Mouse (Mus musculus) kidney, adult 2 months (tissue): ENCODE results near the gene Etv3. TPM values are rescaled to one million over a fixed set of nuclear protein-coding genes. Genes with fewer than 3 reads are reported as not detected.

Experiments used
- DNase-seq: peaks from one replicate; pipeline ENCODE4 v3.0.0; 2021
- H3K27ac ChIP-seq: fragments of 200-500 bp; 2 replicates; pipeline ENCODE4 v1.5.1; 2012; ENCODE audit warnings: low read depth, low read length, control low read depth, inconsistent platforms; ENCODE audit not compliant: insufficient read depth
- H3K27me3 ChIP-seq: fragments of 200-500 bp; replicated peaks from 2 replicates; pipeline ENCODE4 v1.6.1; 2012; ENCODE audit warnings: mild to moderate bottlenecking, moderate library complexity, low read length, inconsistent platforms; ENCODE audit not compliant: control insufficient read depth, insufficient read depth
- H3K36me3 ChIP-seq: fragments of 200-500 bp; 2 replicates; pipeline ENCODE4 v1.6.1; 2012; ENCODE audit warnings: mild to moderate bottlenecking, moderate library complexity, low read length, inconsistent platforms; ENCODE audit not compliant: control insufficient read depth, insufficient read depth
- H3K4me1 ChIP-seq: fragments of 200-500 bp; 2 replicates; pipeline ENCODE4 v1.6.1; 2011; ENCODE audit warnings: low read length; ENCODE audit not compliant: control insufficient read depth, insufficient read depth
- H3K4me3 ChIP-seq: fragments of 200-500 bp; 2 replicates; pipeline ENCODE4 v1.5.1; 2011; ENCODE audit warnings: mild to moderate bottlenecking, low read depth, low read length, control low read depth; ENCODE audit not compliant: insufficient read depth
- CTCF ChIP-seq: fragments of 200-500 bp; conservative IDR thresholded peaks from 2 replicates; pipeline ENCODE4 v1.5.1; 2011; ENCODE audit warnings: low read depth, mild to moderate bottlenecking, control low read depth, low read length, moderate library complexity, mixed read lengths; ENCODE audit not compliant: insufficient read depth, insufficient read length
- POLR2A ChIP-seq: fragments of 200-500 bp; IDR thresholded peaks from one replicate; pipeline ENCODE4 v1.6.1; 2011; ENCODE audit warnings: low read depth, low read length, control low read depth
- WGBS: fragments of 180-500 bp; shearing (Covaris S2); methylation state at CpG from one replicate; pipeline ENCODE4 v1.1.7; 2018; 5-methylcytosine and 5-hydroxymethylcytosine counted together
- polyA plus RNA-seq: library from polyadenylated mRNA; depleted of rRNA; stranded (reverse); fragments of >200 nt; gene quantifications from 2 replicates; pipeline ENCODE4 v1.2.3, GENCODE M21; 2012

Gene Etv3
- polyA plus RNA-seq, 1 experiment, result 9.1 TPM

DNA sequence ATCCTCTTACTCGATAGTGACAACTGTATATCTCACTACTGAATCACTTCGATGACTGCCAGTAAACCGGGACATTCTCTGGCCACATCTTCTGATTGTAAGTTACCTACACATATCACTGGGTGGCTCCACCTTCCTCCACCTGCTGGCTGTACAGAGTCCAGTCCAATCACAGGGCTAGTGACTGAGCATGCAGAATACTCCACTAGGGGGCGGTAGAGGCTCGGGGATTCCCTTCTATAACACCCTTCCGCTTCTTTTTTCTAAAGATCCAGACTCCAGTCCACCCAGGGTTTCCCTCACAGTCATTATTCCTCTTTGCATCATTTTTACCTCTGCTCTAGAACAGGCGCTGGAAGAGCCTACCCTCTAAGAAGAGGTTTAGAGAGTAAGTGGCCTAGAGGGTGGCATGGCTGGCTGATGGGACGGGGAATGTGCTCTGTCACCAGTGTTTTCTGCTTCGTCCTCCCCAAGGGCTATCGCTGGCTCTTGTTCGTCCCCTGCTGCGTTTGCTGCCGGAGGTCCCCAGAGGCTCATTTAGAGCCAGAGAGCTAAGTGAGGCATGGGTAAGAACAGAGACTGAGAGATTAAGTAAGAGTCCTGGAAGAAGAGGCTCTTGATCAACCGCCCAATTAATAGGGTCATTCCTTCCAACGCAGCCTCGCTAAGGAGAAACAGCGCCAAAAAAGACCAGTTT is 16.9 kb upstream of the Etv3 start:
- Histone ChIP-seq H3K27me3 (no peaks in the 10 kb centered on the region), H3K36me3 (no peaks in the 10 kb centered on the region), H3K27ac (0 out of 2 replicates have a peak overlapping the region, but pooled peaks have one; percentile 0), H3K4me1 (peaks cover 14% of the 10 kb centered on the region), H3K4me3 (peak overlapping the region; percentile 11; the same call in 1 of the 2 replicates)
- TF ChIP-seq CTCF (peak; percentile 98), POLR2A (no peak)
- DNase-seq, result peak; percentile 93
- 20% methylated on average over 17 of the region's 17 CpGs for WGBS

DNA sequence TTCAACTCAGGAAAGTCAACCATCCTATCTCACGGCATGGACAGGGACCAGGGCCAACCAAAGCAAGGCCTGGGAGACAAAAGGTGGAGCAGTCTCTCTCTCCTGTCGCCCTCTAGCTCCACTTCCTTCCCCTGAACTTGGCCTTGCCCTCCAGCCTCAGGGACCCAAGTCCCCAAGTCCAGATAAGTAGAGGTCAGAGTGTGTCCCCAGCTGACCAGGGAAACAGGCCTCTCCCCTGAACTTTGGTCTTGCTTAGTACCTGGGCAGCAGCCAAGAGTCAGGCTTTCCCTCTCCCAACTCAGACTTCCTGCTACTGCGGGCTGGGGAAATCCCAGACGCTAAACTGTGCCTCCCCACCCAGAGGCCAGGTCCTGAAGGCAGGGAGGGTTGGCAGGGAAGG is 16.1 kb upstream of the Etv3 start:
- no peaks in the 10 kb centered on the region for H3K27me3 ChIP-seq
- no peaks in the 10 kb centered on the region for H3K36me3 ChIP-seq
- peak; percentile 93 for DNase-seq
- H3K27ac ChIP-seq, result peak overlapping the region; percentile 32
- TF ChIP-seq POLR2A, result no peak
- WGBS, result 18% methylated on average over 4 of the region's 4 CpGs
- H3K4me3 ChIP-seq, result no peak overlapping the region
- H3K4me1 ChIP-seq, result peaks cover 14% of the 10 kb centered on the region

- WGBS, result 94% methylated on average over 9 of the region's 9 CpGs
- peaks cover 20% of the 10 kb centered on the region for H3K4me1 ChIP-seq
- no peak overlapping the region for H3K4me3 ChIP-seq
- no peak overlapping the region for H3K27ac ChIP-seq
- no peak for TF ChIP-seq POLR2A
- no peak for TF ChIP-seq CTCF
- no peak for DNase-seq
- no peaks in the 10 kb centered on the region for H3K36me3 ChIP-seq
- H3K27me3 ChIP-seq, result no peaks in the 10 kb centered on the region
Observed at GRCm38 (mm10) chr3:87510832-87511231, 14.4 kb upstream of the Etv3 start.

DNA sequence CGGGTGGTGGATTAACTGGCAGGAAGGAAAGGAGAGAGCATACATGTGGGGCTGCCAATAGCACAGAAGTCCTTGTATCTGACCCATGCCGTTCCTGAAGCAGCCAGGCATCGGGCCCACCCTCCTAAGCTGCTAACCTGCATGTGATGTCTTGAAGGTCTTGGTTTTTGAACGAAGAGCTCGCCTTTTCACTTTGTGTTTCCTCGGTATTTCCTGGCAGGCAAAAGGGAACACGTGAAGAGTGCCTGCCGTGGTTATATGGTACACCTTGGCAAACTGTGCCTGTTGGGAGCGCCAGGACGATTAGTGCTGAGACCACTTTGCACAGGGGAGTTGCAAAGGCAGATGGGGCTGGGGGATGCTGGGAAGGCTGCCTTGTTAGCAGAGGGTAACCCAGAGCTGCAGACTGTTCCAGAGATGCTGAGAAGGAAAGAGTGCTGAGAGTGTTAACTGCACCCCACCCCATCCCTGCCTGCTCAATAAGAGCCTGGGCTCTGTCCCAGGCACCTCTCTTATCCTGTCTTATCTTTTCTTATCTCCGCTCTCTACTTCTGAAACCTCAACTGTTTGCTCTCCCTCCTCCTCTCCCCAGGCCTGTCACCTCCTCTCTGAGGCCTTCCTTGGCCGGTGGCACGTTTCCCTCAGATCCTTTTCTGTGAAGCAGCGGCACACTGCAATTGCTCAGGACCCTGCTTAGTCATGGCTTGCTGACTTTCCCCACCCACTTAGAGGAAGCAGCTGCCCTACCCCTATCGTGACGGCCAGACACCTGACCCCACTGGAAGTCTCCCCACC is 13.0 kb upstream of the Etv3 start:
- H3K4me1 ChIP-seq, result peaks cover 22% of the 10 kb centered on the region
- WGBS, result 59% methylated on average over 16 of the region's 16 CpGs
- DNase-seq, result no peak
- H3K27ac ChIP-seq, result no peak overlapping the region
- no peak overlapping the region for H3K4me3 ChIP-seq
- TF ChIP-seq POLR2A, result no peak
- TF ChIP-seq CTCF, result no peak
- no peaks in the 10 kb centered on the region for H3K27me3 ChIP-seq
- H3K36me3 ChIP-seq, result no peaks in the 10 kb centered on the region

GRCm38 (mm10) chr3:87515567-87516081 is 9.6 kb upstream of the Etv3 start:
- TF ChIP-seq CTCF (no peak), POLR2A (no peak)
- peak; percentile 82 for DNase-seq
- Histone ChIP-seq H3K36me3 (no peaks in the 10 kb centered on the region), H3K27ac (peak overlapping the region; percentile 13; the same call in 1 of the 2 replicates), H3K4me1 (peaks cover 8% of the 10 kb centered on the region), H3K4me3 (no peak overlapping the region), H3K27me3 (no peaks in the 10 kb centered on the region)
- WGBS, result 33% methylated on average over 13 of the region's 13 CpGs

GRCm38 (mm10) chr3:87518425-87518824 is 6.8 kb upstream of the Etv3 start:
- H3K27me3 ChIP-seq, result no peaks in the 10 kb centered on the region
- H3K36me3 ChIP-seq, result no peaks in the 10 kb centered on the region
- no peak overlapping the region for H3K27ac ChIP-seq
- no peak for TF ChIP-seq CTCF
- peaks cover 8% of the 10 kb centered on the region for H3K4me1 ChIP-seq
- no peak overlapping the region for H3K4me3 ChIP-seq
- no peak for DNase-seq

DNA sequence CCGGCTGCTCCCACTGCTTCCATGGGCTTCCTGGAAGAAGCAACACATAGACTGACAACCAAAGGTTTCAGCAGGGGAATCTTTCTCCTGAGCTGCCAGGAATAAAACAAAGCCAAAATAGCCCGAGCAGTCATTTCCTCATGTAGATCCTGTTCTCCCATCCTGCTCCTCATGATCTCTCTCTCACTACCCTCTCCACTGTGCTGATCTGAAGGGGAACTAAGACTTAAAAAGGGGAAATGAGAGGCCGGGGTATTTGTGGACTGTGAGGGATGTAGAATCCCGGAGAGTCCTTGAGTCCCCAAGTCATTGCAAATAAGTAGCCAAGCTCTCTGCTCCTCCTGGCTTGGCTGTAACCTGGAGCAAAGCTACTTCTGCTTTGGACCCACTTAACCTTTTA is 4.1 kb upstream of the Etv3 start:
- H3K27ac ChIP-seq, result no peak overlapping the region
- WGBS, result 71% methylated on average over 4 of the region's 4 CpGs
- H3K4me1 ChIP-seq, result peaks cover 3% of the 10 kb centered on the region; the same call in 1 of the 2 replicates
- no peaks in the 10 kb centered on the region for H3K36me3 ChIP-seq
- TF ChIP-seq POLR2A, result no peak
- TF ChIP-seq CTCF, result no peak
- no peak for DNase-seq
- H3K4me3 ChIP-seq, result no peak overlapping the region
- H3K27me3 ChIP-seq, result no peaks in the 10 kb centered on the region
